Mouse (Mus musculus): ENCODE results near the gene H2afy.

DNA sequence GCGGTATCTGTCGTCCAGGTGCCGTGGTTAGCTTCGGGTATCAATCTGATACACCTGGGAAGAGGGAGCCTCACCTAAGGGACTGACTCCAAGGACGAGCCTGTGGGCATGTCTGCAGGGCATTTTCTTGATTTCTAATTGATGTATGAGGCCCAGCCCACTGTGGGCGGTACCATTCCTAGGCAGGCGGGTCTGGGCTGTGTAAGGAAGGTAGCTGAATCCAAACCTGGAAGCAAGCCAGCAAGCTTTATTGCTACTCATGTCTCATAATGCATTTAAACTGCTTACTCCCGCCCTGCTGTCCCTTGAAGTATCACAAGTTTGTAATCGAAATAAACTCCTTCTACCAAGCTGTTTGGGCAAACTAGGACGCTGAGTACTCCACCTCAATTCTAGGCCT lies 10.5 kb downstream of the H2afy start:
- TF ChIP-seq EP300 (IDR thresholded peaks at IDR 0.05; ENCODE audit: low read depth): no peak
- no peak for TF ChIP-seq CTCF (IDR thresholded peaks at IDR 0.05; ENCODE audit: low read depth)
